Mouse (Mus musculus) megakaryocyte, embryonic 14.5 days (primary cell): ENCODE measurements at regions not wholly inside any gene's neighbourhood (a gene's known extent, or its start where the extent isn't known, plus 50 kb on each side); places are given as distances from the start of the nearest gene placed in this dataset.

ENCODE experiments used
- H3K27me3 ChIP-seq: replicated peaks from 2 replicates; pipeline ENCODE3; 2012; ENCODE audit warnings: inconsistent platforms
- H3K36me3 ChIP-seq: replicated peaks from 2 replicates; pipeline ENCODE3; 2012; ENCODE audit warnings: low read length, inconsistent platforms, mixed read lengths
- H3K4me1 ChIP-seq: 2 replicates; pipeline ENCODE4 v1.6.1; 2012; ENCODE audit warnings: inconsistent platforms
- H3K4me3 ChIP-seq: replicated peaks from 2 replicates; pipeline ENCODE3; 2012; ENCODE audit warnings: moderate library complexity, mild to moderate bottlenecking, inconsistent platforms
- H3K9me3 ChIP-seq: 2 replicates; pipeline ENCODE4 v1.6.1; 2012; ENCODE audit warnings: inconsistent platforms
- FLI1 ChIP-seq: IDR thresholded peaks from 2 replicates; pipeline ENCODE4 v1.6.1; 2012; ENCODE audit warnings: low read length, inconsistent platforms, mixed read lengths
- GATA1 ChIP-seq: IDR thresholded peaks from 3 replicates; pipeline ENCODE4 v1.6.1; 2012; ENCODE audit warnings: mixed read lengths, low read length, inconsistent platforms, borderline replicate concordance

- H3K4me1 ChIP-seq = no peaks in the 10 kb centered on the region
- H3K9me3 ChIP-seq = no peaks in the 10 kb centered on the region
- H3K36me3 ChIP-seq = no peaks in the 10 kb centered on the region
- TF ChIP-seq FLI1 (no peak), GATA1 (no peak)
- peaks cover 40% of the 10 kb centered on the region for H3K27me3 ChIP-seq
- no peak overlapping the region for H3K4me3 ChIP-seq
These were observed 52.0 kb upstream of the Trp53i11 start for GRCm38 (mm10) chr2:93135324-93135723.

- H3K4me3 ChIP-seq = no peak overlapping the region
- TF ChIP-seq FLI1 (no peak), GATA1 (no peak)
These were observed 53.9 kb upstream of the Trp53i11 start for GRCm38 (mm10) chr2:93133301-93133971.

GRCm38 (mm10) chr2:93131825-93132623 is 55.3 kb upstream of the Trp53i11 start:
- Histone ChIP-seq H3K4me3 (no peak overlapping the region), H3K4me1 (no peaks in the 10 kb centered on the region)
- TF ChIP-seq FLI1 (no peak), GATA1 (no peak)

More at GRCm38 (mm10) chr2:93133301-93133971, 53.9 kb upstream of the Trp53i11 start:
- Histone ChIP-seq H3K4me1 (no peaks in the 10 kb centered on the region), H3K36me3 (no peaks in the 10 kb centered on the region), H3K9me3 (no peaks in the 10 kb centered on the region), H3K27me3 (peaks cover 50% of the 10 kb centered on the region)

GRCm38 (mm10) chr2:93131236-93131635 is 56.1 kb upstream of the Trp53i11 start:
- peaks cover 61% of the 10 kb centered on the region for H3K27me3 ChIP-seq

More at GRCm38 (mm10) chr2:93131825-93132623, 55.3 kb upstream of the Trp53i11 start:
- Histone ChIP-seq H3K36me3 (no peaks in the 10 kb centered on the region), H3K27me3 (peaks cover 55% of the 10 kb centered on the region), H3K9me3 (no peaks in the 10 kb centered on the region)

GRCm38 (mm10) chr2:93129176-93129575 is 58.2 kb upstream of the Trp53i11 start:
- H3K4me1 ChIP-seq = no peaks in the 10 kb centered on the region
- no peaks in the 10 kb centered on the region for H3K9me3 ChIP-seq
- H3K36me3 ChIP-seq = no peaks in the 10 kb centered on the region
- H3K27me3 ChIP-seq = peaks cover 66% of the 10 kb centered on the region
- TF ChIP-seq GATA1 (no peak), FLI1 (no peak)
- no peak overlapping the region for H3K4me3 ChIP-seq

More at GRCm38 (mm10) chr2:93131236-93131635, 56.1 kb upstream of the Trp53i11 start:
- Histone ChIP-seq H3K9me3 (no peaks in the 10 kb centered on the region), H3K36me3 (no peaks in the 10 kb centered on the region), H3K4me3 (no peak overlapping the region), H3K4me1 (no peaks in the 10 kb centered on the region)
- TF ChIP-seq FLI1 = no peak
- TF ChIP-seq GATA1 = no peak

- H3K27me3 ChIP-seq = peaks cover 65% of the 10 kb centered on the region
- H3K36me3 ChIP-seq = no peaks in the 10 kb centered on the region
- no peaks in the 10 kb centered on the region for H3K9me3 ChIP-seq
- no peaks in the 10 kb centered on the region for H3K4me1 ChIP-seq
- no peak overlapping the region for H3K4me3 ChIP-seq
- TF ChIP-seq GATA1 (no peak), FLI1 (no peak)
These were observed 60.7 kb upstream of the Trp53i11 start for GRCm38 (mm10) chr2:93126595-93127165.

GRCm38 (mm10) chr2:93126112-93126511 is 61.2 kb upstream of the Trp53i11 start:
- no peaks in the 10 kb centered on the region for H3K4me1 ChIP-seq

GRCm38 (mm10) chr2:93124866-93125467 is 62.4 kb upstream of the Trp53i11 start:
- Histone ChIP-seq H3K4me1 (no peaks in the 10 kb centered on the region), H3K4me3 (no peak overlapping the region), H3K9me3 (no peaks in the 10 kb centered on the region), H3K27me3 (peaks cover 66% of the 10 kb centered on the region), H3K36me3 (no peaks in the 10 kb centered on the region)
- TF ChIP-seq FLI1 (no peak), GATA1 (no peak)

More at GRCm38 (mm10) chr2:93126112-93126511, 61.2 kb upstream of the Trp53i11 start:
- Histone ChIP-seq H3K9me3 (no peaks in the 10 kb centered on the region), H3K4me3 (no peak overlapping the region), H3K27me3 (peaks cover 64% of the 10 kb centered on the region), H3K36me3 (no peaks in the 10 kb centered on the region)
- TF ChIP-seq FLI1 = no peak
- TF ChIP-seq GATA1 = no peak

- Histone ChIP-seq H3K9me3 (no peaks in the 10 kb centered on the region), H3K27me3 (peaks cover 66% of the 10 kb centered on the region), H3K4me1 (no peaks in the 10 kb centered on the region), H3K4me3 (no peak overlapping the region), H3K36me3 (no peaks in the 10 kb centered on the region)
- TF ChIP-seq FLI1 = no peak
- TF ChIP-seq GATA1 = no peak
These were observed 63.5 kb upstream of the Trp53i11 start for GRCm38 (mm10) chr2:93123829-93124228.

GRCm38 (mm10) chr2:93120386-93120785 is 67.0 kb upstream of the Trp53i11 start:
- H3K27me3 ChIP-seq = peaks cover 64% of the 10 kb centered on the region
- no peaks in the 10 kb centered on the region for H3K36me3 ChIP-seq
- no peaks in the 10 kb centered on the region for H3K9me3 ChIP-seq
- H3K4me3 ChIP-seq = no peak overlapping the region
- no peaks in the 10 kb centered on the region for H3K4me1 ChIP-seq
- TF ChIP-seq GATA1 (no peak), FLI1 (no peak)
